Mouse (Mus musculus) left cerebral cortex, adult 2 months (tissue): ENCODE data around the gene Gpx3. TPM values are rescaled to one million over a fixed set of nuclear protein-coding genes. Genes with fewer than 3 reads are reported as not detected.

Experiments
- DNase-seq, 2 experiments: peaks; one replicate each; pipeline ENCODE4 v3.0.0; 2021 to 2022; ENCODE audit warnings: low spot score in 2 of 2, mixed read lengths in 1 of 2; ENCODE audit errors: extremely low spot score in 1 of 2
- H3K27ac ChIP-seq: fragments of 200-600 bp; 2 replicates; pipeline ENCODE4 v1.8.1; 2022
- H3K4me3 ChIP-seq: fragments of 200-600 bp; 2 replicates; pipeline ENCODE4 v1.8.1; 2022
- CTCF ChIP-seq: fragments of 200-600 bp; IDR thresholded peaks from 2 replicates; pipeline ENCODE4 v1.8.1; 2022; ENCODE audit warnings: antibody characterized with exemption, mild to moderate bottlenecking, moderate library complexity
- intact Hi-C: fragments of 180-260 bp; cut with DNase I; formaldehyde crosslinking; loops from one replicate; pipeline ENCODE4 v1.15.1; 2025
- total RNA-seq, 2 experiments: library from RNA; stranded (reverse); gene quantifications; 2 replicates each; pipeline ENCODE4 v1.2.3; 2021

Gpx3 gene
- total RNA-seq, 2 experiments from 2014 or later = 6.2 to 10.2 TPM

DNA sequence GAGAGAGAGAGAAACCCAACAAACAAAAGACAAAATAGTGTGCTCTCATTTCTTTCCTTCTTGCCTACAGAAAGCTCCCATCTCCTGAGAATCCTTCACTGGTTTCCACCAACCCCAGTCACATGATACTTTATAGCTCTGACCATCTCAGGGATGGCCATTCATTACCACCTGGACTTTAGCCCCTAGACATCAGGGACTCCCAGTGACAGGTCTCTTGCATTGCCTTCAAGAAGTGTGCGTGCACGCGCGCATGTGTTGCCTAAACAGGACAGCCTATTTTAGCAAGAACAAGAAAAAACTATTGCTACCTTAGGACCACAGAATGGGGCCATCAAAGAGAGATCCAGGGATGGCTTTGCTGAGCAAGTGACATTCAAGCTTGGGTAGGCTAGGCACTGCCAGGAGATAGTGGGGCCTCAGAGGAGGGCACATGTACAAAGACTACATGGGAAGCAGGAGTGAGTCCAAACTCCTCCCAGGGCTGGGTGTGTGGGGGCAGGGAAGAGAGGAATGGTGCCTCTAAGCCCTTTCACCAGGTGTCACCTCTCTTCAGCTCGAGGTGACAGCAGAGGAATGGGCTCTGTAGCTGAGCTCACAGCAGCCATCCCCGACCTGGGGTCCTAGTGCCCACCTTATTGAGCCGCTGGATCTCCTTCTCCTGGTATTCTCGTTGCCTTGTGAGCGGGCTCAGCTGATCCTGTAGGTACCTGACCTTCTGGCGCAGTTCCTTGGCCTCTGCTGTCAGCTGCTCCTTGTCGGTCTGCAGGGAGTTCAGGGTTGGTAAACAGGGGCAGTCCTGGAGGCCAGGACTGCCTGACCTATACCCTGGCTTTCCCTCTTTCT, 18.1 kb downstream of the Gpx3 start:
- Histone ChIP-seq H3K27ac (no peak overlapping the region), H3K4me3 (no peak overlapping the region)
- TF ChIP-seq CTCF = no peak
- DNase-seq = no peak
- intact Hi-C loops = no loop called here

DNA sequence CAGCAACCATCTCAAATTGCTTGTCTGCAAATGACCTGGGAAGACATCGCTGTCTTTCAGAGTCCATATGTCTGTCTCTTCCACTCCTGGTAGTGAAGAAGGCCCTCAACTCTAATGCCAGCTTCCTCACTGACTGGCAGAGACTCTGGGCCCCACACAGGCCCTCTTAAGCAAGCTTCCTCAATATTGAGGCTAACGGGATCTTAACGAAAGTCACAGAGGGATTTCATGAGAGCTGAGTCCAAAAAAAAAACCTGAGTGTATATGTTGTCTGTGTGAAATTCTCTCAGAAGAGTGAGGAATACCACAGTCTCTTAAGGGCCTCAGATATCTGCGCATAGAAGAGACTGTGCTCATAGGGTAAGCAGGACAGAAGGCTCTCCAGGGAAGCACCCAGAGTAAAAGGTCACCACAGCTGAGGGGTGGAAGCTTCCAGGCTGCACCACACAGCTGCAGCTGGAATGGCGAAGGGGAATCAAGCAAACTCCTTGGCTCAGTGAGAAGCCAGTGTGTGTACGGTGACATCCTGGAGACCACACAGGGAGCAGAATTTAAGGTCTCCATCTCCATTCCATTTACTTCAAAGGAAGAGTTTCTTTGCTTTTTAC, 18.8 kb downstream of the Gpx3 start:
- intact Hi-C loops = no loop called here
- no peak for DNase-seq
- no peak overlapping the region for H3K27ac ChIP-seq
- no peak for TF ChIP-seq CTCF
- H3K4me3 ChIP-seq = no peak overlapping the region

DNA sequence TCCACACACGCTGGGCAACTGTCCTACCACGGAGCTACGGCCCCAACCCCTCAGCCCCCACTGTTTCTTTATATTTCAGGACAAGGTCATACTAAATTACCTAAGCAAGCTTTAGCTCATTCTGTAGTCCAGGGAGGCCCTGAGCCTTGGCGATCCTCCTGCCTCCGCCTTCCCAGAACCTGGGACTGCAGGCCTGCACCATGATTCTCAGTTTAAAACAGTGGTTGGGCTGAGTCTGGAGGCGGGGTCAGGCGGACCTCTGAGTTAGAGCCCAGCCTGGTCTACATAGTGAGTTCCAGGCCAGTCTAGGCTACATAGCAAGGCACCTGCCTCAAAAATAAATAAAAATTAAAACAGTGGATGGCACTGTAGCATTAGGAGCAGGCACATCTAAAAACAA, 19.5 kb downstream of the Gpx3 start:
- intact Hi-C loops = no loop called here
- Histone ChIP-seq H3K4me3 (no peak overlapping the region), H3K27ac (no peak overlapping the region)
- no peak for TF ChIP-seq CTCF
- DNase-seq = no peak

DNA sequence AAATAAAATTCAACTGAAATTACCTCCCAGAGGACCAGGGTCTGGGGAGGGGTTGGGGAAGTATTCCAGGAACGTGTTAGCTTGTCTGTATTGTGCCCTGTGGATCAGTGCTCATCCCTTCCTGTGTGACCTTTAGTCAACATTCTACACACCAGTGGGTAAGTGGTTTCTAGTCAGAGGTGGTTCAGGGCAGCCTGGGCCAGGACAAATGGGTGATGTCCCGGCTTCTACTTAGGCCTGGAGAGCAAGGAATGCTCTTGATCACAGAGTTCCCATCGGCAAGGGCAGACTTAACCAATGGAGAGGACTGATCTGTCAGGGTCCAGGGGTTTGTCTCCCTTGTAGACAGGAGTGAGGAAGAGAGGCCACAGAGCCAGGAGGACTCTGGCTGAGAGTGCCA, 20.2 kb downstream of the Gpx3 start:
- no peak for DNase-seq
- Histone ChIP-seq H3K4me3 (no peak overlapping the region), H3K27ac (no peak overlapping the region)
- intact Hi-C loops = no loop called here
- no peak for TF ChIP-seq CTCF

DNA sequence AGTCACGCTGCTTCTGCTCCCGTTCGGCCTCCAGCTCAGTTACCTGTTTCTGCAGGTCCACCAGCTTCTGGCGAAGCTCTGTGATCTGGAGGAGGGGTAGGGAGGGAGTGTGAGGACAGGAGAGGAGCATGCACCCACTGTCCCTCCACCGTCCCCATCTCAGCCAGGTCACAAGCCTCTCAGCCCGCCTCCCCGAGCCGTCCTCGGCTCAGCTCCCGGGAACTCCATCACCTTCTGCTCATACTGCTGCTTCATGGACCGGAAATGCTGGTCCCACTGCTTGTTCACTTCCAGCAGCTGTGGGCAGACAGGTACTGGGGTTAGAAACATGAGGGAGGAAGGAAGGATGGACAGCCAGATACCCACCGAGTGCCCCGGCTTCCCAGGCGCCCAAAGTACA, 21.9 kb downstream of the Gpx3 start:
- no peak for DNase-seq
- intact Hi-C loops = no loop called here
- H3K4me3 ChIP-seq = no peak overlapping the region
- TF ChIP-seq CTCF = no peak
- H3K27ac ChIP-seq = no peak overlapping the region

DNA sequence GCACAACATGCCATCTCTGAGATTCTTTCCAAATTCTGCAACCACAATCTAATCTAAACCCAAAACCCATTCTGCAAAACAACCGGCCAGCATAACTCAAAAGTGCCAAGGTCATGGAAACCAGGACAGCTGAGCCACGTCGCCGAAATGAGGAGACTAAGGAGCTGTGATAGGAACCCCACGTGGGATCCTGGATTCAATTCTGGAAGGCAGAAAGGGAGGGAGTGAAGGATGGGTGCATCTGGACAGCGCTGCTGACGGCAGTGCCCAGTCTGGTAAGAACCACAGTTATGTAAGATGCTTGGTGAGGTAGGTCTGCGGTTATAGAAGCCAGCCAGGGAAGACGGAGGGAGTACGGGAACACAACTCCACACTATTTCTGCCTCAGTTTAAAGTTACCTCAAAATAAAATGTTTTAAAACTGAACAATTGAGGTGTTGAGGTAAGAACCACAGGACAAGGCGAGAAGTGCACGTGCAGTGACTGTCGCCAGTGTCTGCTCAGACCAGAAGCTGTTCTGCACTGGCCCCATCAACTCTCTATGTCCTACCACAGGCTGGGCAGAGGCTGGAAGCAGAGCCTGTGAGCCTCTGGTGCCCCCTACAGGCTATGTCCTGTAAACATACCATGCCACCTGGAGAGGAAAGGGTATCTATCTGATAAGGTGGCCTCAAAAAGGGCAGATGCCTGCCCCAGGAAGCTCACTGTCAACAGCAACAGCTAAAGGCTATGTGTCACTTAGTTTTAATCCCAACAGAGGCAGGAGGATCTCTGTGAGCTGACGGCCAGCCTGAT, 25.3 kb downstream of the Gpx3 start:
- H3K4me3 ChIP-seq = no peak overlapping the region
- peak; percentile 33 to 66 for DNase-seq
- no peak overlapping the region for H3K27ac ChIP-seq
- intact Hi-C loops = loop anchor here (1.0 to 5.0 kb wide), 2 partner anchors 48 to 225 kb away; no protein-coding TSS in a partner anchor
- peak; percentile 87 for TF ChIP-seq CTCF

DNA sequence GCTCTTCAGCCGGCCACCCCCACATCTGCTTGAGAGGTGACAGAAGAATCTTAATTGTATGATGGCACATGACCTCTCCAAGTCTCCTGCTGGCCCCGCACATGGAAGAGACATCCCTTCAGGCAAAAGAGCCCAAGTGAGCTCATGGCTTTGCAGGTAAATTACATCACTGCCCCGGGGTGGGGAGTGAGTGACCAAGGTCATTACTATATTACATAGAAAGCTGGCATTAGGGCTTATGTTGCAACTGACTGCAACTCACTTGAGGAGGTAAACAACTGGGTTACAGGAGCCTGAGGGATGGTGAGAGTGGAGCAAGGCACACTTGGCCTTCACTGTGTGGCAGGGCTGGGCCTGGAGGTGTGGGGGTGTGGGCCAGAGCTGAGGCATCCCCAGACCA, 26.0 kb downstream of the Gpx3 start:
- no peak for DNase-seq
- no peak overlapping the region for H3K27ac ChIP-seq
- H3K4me3 ChIP-seq = no peak overlapping the region
- intact Hi-C loops = loop anchor here (5.0 kb wide), 1 partner anchor 226 kb away; no protein-coding TSS in a partner anchor
- no peak for TF ChIP-seq CTCF

DNA sequence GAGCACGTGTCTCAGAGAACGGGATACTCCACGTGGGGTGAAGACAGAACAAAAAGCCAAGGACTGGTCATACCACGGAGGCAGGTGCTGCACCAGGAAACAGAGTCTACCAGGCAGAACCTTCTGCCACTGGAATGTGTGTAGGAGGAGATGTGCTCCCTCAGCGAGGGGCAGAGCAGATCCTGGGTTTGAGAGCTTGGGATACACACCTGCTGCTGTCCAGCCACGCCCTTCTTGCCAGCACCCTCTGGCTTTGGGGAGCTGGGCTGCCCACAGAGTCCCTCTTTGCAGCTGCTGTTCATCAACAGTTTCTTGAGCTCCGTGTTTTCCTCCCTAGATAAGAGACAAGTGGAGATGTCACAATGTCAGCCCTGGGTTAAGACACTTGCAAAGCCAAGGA, 26.6 kb downstream of the Gpx3 start:
- TF ChIP-seq CTCF = no peak
- Histone ChIP-seq H3K27ac (no peak overlapping the region), H3K4me3 (no peak overlapping the region)
- DNase-seq = no peak
- intact Hi-C loops = loop anchor here (5.0 kb wide), 1 partner anchor 227 kb away; no protein-coding TSS in a partner anchor

DNA sequence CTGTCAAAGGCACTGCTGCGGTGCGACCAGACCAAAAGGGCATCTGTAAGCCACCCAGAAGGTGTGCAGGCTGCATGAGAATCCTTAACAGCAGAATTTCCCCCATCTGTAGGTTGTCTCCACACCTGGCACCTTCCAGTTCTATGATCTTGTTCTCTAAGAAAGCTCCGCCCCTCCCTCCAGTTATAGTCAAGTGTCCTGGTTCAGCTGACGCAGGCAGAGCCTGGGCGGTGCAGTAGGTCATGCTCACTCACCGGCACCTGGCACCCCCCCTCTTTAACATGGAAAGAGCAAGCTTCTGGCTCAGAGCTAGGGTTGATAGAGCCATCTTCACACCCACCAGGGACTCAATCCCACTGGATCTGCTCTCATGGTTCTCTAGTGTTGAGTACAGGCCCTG, 27.0 kb downstream of the Gpx3 start:
- intact Hi-C loops = loop anchor here (5.0 kb wide), 1 partner anchor 227 kb away; no protein-coding TSS in a partner anchor
- no peak overlapping the region for H3K4me3 ChIP-seq
- TF ChIP-seq CTCF = no peak
- no peak for DNase-seq
- no peak overlapping the region for H3K27ac ChIP-seq

DNA sequence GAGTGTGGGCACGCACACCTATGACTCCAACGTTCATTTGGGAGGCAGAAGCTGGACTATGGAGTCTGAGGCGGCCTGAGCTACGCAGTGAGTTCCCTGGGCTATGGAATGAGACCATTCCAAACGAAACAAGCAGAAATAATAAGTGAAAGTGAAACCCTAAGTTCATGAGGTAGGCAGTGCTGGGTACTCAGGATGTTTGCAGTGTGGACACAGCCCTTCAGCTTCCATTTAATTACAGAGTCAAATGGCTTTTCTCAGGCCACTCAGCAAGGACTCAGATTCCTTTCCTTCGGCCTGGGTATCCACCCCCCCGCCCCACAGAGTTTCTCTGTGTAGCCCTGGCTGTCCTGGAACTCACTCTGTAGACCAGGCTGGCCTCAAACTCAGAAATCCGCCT, 27.5 kb downstream of the Gpx3 start:
- TF ChIP-seq CTCF = no peak
- DNase-seq = no peak
- intact Hi-C loops = loop anchor here (1.0 to 5.0 kb wide), 2 partner anchors 55 to 227 kb away; no protein-coding TSS in a partner anchor
- no peak overlapping the region for H3K4me3 ChIP-seq
- H3K27ac ChIP-seq = no peak overlapping the region

DNA sequence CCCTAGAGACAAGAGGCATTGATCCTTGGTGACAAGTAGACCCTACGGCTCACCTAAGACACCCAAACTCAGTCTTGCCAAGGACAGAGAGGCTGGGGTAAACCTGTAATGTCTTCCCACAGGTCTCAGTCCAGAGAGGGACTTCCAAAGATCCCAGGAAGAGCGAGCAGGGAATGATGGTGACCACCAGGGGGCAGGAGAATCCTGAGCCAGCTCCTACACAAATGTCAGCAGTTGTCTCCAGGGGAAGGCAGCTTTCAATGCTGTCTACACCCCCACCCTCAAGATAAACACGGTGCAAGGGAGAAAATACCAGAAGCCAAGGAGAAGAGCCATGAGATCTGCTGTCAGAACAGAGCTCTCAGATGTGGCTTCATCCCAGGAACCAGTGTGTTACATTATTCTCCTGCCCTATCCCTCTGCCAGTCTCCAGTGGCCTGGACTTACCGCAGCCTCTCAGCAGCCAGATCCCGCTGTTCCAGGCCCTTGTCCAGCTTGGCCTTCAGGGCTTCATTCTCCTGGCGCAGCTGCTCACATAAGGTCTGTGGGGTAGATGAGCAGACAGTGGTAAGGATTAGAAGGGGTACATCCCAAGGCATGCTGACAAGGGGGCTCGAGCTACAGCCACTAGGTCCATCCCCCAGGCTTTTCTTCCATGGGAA, 28.2 kb downstream of the Gpx3 start:
- DNase-seq = peak; percentile 47 to 54
- intact Hi-C loops = loop anchor here (1.0 kb wide), 1 partner anchor 54 kb away; no protein-coding TSS in a partner anchor
- H3K4me3 ChIP-seq = no peak overlapping the region
- H3K27ac ChIP-seq = no peak overlapping the region
- peak; percentile 77 for TF ChIP-seq CTCF
